Mouse (Mus musculus): Measurements from ENCODE around the gene Lrp11. TPM values are rescaled to one million over a fixed set of nuclear protein-coding genes. Genes with fewer than 3 reads are reported as not detected.

Gene Lrp11
- polyA plus RNA-seq (2014; fragmentation: Illumina TruSeq; extraction: RNeasy Lipid Tissue Mini Kit (QIAGEN cat#74804)), result 17.6 TPM

GRCm38 (mm10) chr10:7589592-7590233 is at the start of gene Lrp11:
Gene Lrp11, plus strand, starts transcription at chr10:7589800.

DNA sequence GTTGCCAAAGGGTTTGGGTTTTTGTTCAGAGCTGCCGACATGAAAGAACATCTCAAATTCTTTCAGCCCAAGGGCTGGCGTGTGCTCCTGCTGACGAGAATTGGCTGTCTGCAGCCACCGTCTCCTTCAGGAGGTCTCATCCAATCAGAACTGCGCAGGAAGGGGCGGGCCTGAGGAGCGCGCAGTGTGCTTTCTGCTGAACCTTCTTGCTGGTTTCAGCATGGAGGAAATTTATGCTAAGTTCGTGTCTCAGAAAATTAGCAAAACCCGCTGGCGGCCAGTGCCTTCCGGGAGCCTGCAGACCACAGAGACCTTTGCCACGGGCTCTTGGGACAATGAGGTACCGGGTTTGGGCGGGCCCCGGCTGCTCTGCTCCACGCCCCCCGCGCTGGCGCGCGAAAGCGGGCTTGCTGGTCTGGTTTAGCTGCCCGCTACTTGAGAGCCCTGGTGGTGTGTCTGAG is 77.8 kb downstream of the Lrp11 start, which contains the start of gene Nup43:
Gene Nup43 (plus strand): TSS at position 162 of the 461 bp plus-strand sequence.

Other genes starting within 250 kb of the Lrp11 start
- gene Ulbp1, start 116.2 kb upstream of the Lrp11 start, polyA plus RNA-seq (2014; fragmentation: Illumina TruSeq; extraction: RNeasy Lipid Tissue Mini Kit (QIAGEN cat#74804)), result 17.4 TPM
- gene Nup43, start 77.7 kb downstream of the Lrp11 start, polyA plus RNA-seq (2014; fragmentation: Illumina TruSeq; extraction: RNeasy Lipid Tissue Mini Kit (QIAGEN cat#74804)), result 26.5 TPM
- gene Pcmt1, start 91.3 kb downstream of the Lrp11 start, polyA plus RNA-seq (2014; fragmentation: Illumina TruSeq; extraction: RNeasy Lipid Tissue Mini Kit (QIAGEN cat#74804)), result 68.3 TPM
- 79.7 TPM for gene Lats1, start 91.4 kb downstream of the Lrp11 start, polyA plus RNA-seq (2014; fragmentation: Illumina TruSeq; extraction: RNeasy Lipid Tissue Mini Kit (QIAGEN cat#74804))
- 44.8 TPM for gene Katna1, start 136.2 kb downstream of the Lrp11 start, polyA plus RNA-seq (2014; fragmentation: Illumina TruSeq; extraction: RNeasy Lipid Tissue Mini Kit (QIAGEN cat#74804))
- 446 TPM for gene Ginm1, start 203.0 kb downstream of the Lrp11 start, polyA plus RNA-seq (2014; fragmentation: Illumina TruSeq; extraction: RNeasy Lipid Tissue Mini Kit (QIAGEN cat#74804))
- 107 TPM for gene Ppil4, start 203.1 kb downstream of the Lrp11 start, polyA plus RNA-seq (2014; fragmentation: Illumina TruSeq; extraction: RNeasy Lipid Tissue Mini Kit (QIAGEN cat#74804))
- gene Zc3h12d, start 242.7 kb downstream of the Lrp11 start, polyA plus RNA-seq (2014; fragmentation: Illumina TruSeq; extraction: RNeasy Lipid Tissue Mini Kit (QIAGEN cat#74804)), result 0.43 TPM